Mouse (Mus musculus) bone marrow, adult 2 months (tissue): ENCODE data around the gene Plod2.

ENCODE experiments used
- CTCF ChIP-seq: fragments of 200-500 bp; IDR thresholded peaks from 2 replicates; pipeline ENCODE4 v1.5.1; 2011; ENCODE audit warnings: low read length, control low read depth; ENCODE audit not compliant: control insufficient read depth, insufficient read depth
- POLR2A ChIP-seq: fragments of 200-500 bp; IDR thresholded peaks from 2 replicates; pipeline ENCODE4 v1.6.1; 2011; ENCODE audit warnings: low read depth, mild to moderate bottlenecking, control low read depth, low read length, borderline replicate concordance; ENCODE audit not compliant: control insufficient read depth

- no peak for TF ChIP-seq CTCF
- TF ChIP-seq POLR2A, result no peak
Observed at GRCm38 (mm10) chr9:92583876-92584275, 41.9 kb downstream of the Plod2 start.
